Mouse (Mus musculus): ENCODE data around the gene Pkm. TPM values are rescaled to one million over a fixed set of nuclear protein-coding genes. Genes with fewer than 3 reads are reported as not detected.

The Pkm gene
- polyA plus RNA-seq, 1 experiment from 2014 or later: 647 TPM

DNA sequence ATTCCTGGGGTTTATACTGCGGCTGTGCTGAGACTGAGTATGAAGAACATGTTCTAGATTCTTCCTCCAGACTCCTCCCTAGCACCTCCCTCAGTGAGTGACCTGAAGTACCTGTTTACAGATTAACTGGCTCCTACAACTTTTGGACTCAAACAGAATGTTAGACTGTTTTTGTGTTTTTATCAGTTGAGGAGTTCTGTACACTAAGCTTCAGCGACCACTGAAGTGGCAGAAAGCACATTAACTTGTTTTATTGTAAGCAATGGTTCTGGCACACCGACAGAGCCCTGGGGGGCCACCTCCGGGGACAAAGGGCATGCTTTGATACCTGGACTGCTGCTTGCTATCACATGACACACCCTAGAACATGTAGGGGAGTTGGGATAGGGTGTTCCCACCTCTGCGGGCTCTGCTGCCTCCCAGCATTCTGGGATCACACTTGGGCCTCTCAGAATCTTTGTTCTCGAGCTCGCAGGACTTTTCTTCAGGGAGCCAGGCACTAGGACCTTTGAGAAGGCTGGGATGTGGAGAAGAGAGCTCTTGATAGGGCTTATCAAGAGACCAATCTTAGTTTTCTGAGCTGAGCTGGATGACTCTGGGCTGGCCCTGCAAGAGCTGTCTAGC, 60.2 kb downstream of the Pkm start:
- no peak overlapping the region for H3K27ac ChIP-seq
- H3K4me1 ChIP-seq (replicated peaks; ENCODE audit: insufficient read depth, low read length): peaks cover 5% of the 10 kb centered on the region; the same call in 1 of the 2 replicates
- H3K36me3 ChIP-seq (ENCODE audit: insufficient read depth, low read length): no peaks in the 10 kb centered on the region
- 0 out of 2 replicates have a peak, but pooled peaks have one; percentile 20 for TF ChIP-seq CTCF (IDR thresholded peaks at IDR 0.05; ENCODE audit: low read depth)
- H3K9ac ChIP-seq (ENCODE audit: low read depth, low read length): no peak overlapping the region
- DNase-seq (ENCODE audit: low spot score) (no peak), ATAC-seq (replicated peaks; ENCODE audit: low FRiP score, low read depth) (0 out of 2 replicates have a peak, but pooled peaks have one; percentile 13)
- H3K9me3 ChIP-seq (replicated peaks; ENCODE audit: low read length): no peaks in the 10 kb centered on the region
- no peaks in the 10 kb centered on the region for H3K27me3 ChIP-seq (ENCODE audit: insufficient read depth, low read length)
- no peak overlapping the region for H3K4me3 ChIP-seq (replicated peaks; ENCODE audit: low read depth, low read length)
- H3K4me2 ChIP-seq (ENCODE audit: low read length): no peak overlapping the region
- 48% methylated on average over 7 of the region's 7 CpGs for WGBS

GRCm38 (mm10) chr9:59718237-59718636, 62.1 kb downstream of the Pkm start:
- H3K9me3 ChIP-seq (replicated peaks; ENCODE audit: low read length): no peaks in the 10 kb centered on the region
- 91% methylated on average over 4 of the region's 4 CpGs for WGBS
- H3K27me3 ChIP-seq (ENCODE audit: insufficient read depth, low read length): no peaks in the 10 kb centered on the region
- no peak for TF ChIP-seq CTCF (IDR thresholded peaks at IDR 0.05; ENCODE audit: low read depth)
- no peak overlapping the region for H3K27ac ChIP-seq
- no peak overlapping the region for H3K4me2 ChIP-seq (ENCODE audit: low read length)
- no peak overlapping the region for H3K4me3 ChIP-seq (replicated peaks; ENCODE audit: low read depth, low read length)
- DNase-seq (ENCODE audit: low spot score) (no peak), ATAC-seq (replicated peaks; ENCODE audit: low FRiP score, low read depth) (no peak)
- H3K9ac ChIP-seq (ENCODE audit: low read depth, low read length): no peak overlapping the region
- H3K36me3 ChIP-seq (ENCODE audit: insufficient read depth, low read length): no peaks in the 10 kb centered on the region
- H3K4me1 ChIP-seq (replicated peaks; ENCODE audit: insufficient read depth, low read length): peaks cover 5% of the 10 kb centered on the region; the same call in 1 of the 2 replicates

GRCm38 (mm10) chr9:59721144-59721543, 65.0 kb downstream of the Pkm start:
- H3K27ac ChIP-seq: no peak overlapping the region
- no peak overlapping the region for H3K4me2 ChIP-seq (ENCODE audit: low read length)
- ATAC-seq (replicated peaks; ENCODE audit: low FRiP score, low read depth) (no peak), DNase-seq (ENCODE audit: low spot score) (no peak)
- no peak overlapping the region for H3K4me3 ChIP-seq (replicated peaks; ENCODE audit: low read depth, low read length)
- H3K27me3 ChIP-seq (ENCODE audit: insufficient read depth, low read length): no peaks in the 10 kb centered on the region
- peaks cover 11% of the 10 kb centered on the region; the same call in 1 of the 2 replicates for H3K4me1 ChIP-seq (replicated peaks; ENCODE audit: insufficient read depth, low read length)
- no peak for TF ChIP-seq CTCF (IDR thresholded peaks at IDR 0.05; ENCODE audit: low read depth)
- 83% methylated on average over 5 of the region's 5 CpGs for WGBS
- no peaks in the 10 kb centered on the region for H3K36me3 ChIP-seq (ENCODE audit: insufficient read depth, low read length)
- no peaks in the 10 kb centered on the region for H3K9me3 ChIP-seq (replicated peaks; ENCODE audit: low read length)
- no peak overlapping the region for H3K9ac ChIP-seq (ENCODE audit: low read depth, low read length)

DNA sequence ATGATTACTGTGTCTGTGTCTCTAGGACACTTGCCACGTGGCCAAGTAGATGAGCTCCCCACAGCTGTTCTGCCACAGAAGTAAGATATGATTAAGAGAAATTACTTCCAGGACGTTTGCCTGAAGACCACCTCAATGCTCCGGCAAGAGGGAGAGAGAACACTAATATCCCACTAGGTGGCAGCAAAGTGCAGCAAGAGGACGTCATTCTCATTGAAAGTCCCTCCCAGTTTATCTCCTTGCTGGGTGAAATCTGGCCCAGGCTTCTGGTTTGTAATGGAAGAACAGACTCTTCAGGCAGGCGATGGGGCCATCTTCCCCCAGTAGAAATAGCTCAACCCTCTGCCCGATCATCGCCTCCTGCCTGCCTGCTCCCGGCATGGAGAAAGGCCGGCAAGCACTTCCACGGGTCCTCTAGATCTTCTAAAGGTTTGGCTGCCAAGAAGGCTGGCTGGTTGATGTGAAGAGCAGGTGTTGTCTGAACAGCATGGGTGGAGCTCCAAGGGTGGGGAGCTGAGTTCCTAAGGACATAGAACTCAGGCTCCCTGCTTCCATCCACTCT, 67.0 kb downstream of the Pkm start:
- Histone ChIP-seq H3K27me3 (ENCODE audit: insufficient read depth, low read length) (no peaks in the 10 kb centered on the region), H3K4me3 (replicated peaks; ENCODE audit: low read depth, low read length) (0 out of 2 replicates have a peak overlapping the region, but pooled peaks have one; percentile 18), H3K4me1 (replicated peaks; ENCODE audit: insufficient read depth, low read length) (0 out of 2 replicates have a peak, but pooled peaks cover 6% of the 10 kb centered on the region), H3K27ac (peak overlapping the region; percentile 93), H3K9ac (ENCODE audit: low read depth, low read length) (peak overlapping the region; percentile 31; the same call in 1 of the 2 replicates), H3K4me2 (ENCODE audit: low read length) (peak overlapping the region; percentile 53), H3K9me3 (replicated peaks; ENCODE audit: low read length) (no peaks in the 10 kb centered on the region), H3K36me3 (ENCODE audit: insufficient read depth, low read length) (no peaks in the 10 kb centered on the region)
- TF ChIP-seq CTCF (IDR thresholded peaks at IDR 0.05; ENCODE audit: low read depth): peak; percentile 94
- DNase-seq (ENCODE audit: low spot score): peak; percentile 97
- WGBS: 6% methylated on average over 10 of the region's 10 CpGs
- ATAC-seq (replicated peaks; ENCODE audit: low FRiP score, low read depth): peak; percentile 31

- DNase-seq (ENCODE audit: low spot score) (peak; percentile 71), ATAC-seq (replicated peaks; ENCODE audit: low FRiP score, low read depth) (peak; percentile 89)
- 33% methylated on average over 8 of the region's 8 CpGs for WGBS
- peak overlapping the region; percentile 31; the same call in 1 of the 2 replicates for H3K9ac ChIP-seq (ENCODE audit: low read depth, low read length)
- peak overlapping the region; percentile 93 for H3K27ac ChIP-seq
- 0 out of 2 replicates have a peak, but pooled peaks cover 6% of the 10 kb centered on the region for H3K4me1 ChIP-seq (replicated peaks; ENCODE audit: insufficient read depth, low read length)
- H3K4me2 ChIP-seq (ENCODE audit: low read length): peak overlapping the region; percentile 53
- H3K9me3 ChIP-seq (replicated peaks; ENCODE audit: low read length): no peaks in the 10 kb centered on the region
- TF ChIP-seq CTCF (IDR thresholded peaks at IDR 0.05; ENCODE audit: low read depth): no peak
- no peak overlapping the region for H3K4me3 ChIP-seq (replicated peaks; ENCODE audit: low read depth, low read length)
- no peaks in the 10 kb centered on the region for H3K27me3 ChIP-seq (ENCODE audit: insufficient read depth, low read length)
- no peaks in the 10 kb centered on the region for H3K36me3 ChIP-seq (ENCODE audit: insufficient read depth, low read length)
These were observed 67.7 kb downstream of the Pkm start for GRCm38 (mm10) chr9:59723791-59724442.

DNA sequence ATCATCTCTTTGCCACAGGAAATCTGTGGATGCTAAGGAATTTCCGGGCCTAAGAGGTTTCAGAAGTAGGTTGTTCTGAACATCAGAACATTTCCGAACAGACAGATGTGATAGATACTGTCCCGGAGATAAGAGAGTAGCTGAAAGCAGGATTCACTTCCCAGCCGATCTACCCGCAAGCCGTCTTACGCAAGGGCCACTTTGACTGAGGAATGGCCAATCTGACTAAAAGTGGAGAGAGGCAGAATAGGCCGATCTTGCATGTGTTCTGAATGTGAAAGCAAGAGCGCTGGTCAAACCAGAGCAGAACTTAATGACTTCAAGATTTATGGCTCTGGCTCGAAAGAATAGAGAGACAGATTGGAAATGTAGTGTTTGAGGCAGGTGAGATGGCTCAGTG, 69.3 kb downstream of the Pkm start:
- 69% methylated on average over 10 of the region's 10 CpGs for WGBS
- H3K36me3 ChIP-seq (ENCODE audit: insufficient read depth, low read length): no peaks in the 10 kb centered on the region
- ATAC-seq (replicated peaks; ENCODE audit: low FRiP score, low read depth): no peak
- H3K4me2 ChIP-seq (ENCODE audit: low read length): no peak overlapping the region
- H3K9ac ChIP-seq (ENCODE audit: low read depth, low read length): no peak overlapping the region
- 0 out of 2 replicates have a peak, but pooled peaks cover 6% of the 10 kb centered on the region for H3K4me1 ChIP-seq (replicated peaks; ENCODE audit: insufficient read depth, low read length)
- no peak overlapping the region for H3K4me3 ChIP-seq (replicated peaks; ENCODE audit: low read depth, low read length)
- no peak for DNase-seq (ENCODE audit: low spot score)
- peak overlapping the region; percentile 93 for H3K27ac ChIP-seq
- no peak for TF ChIP-seq CTCF (IDR thresholded peaks at IDR 0.05; ENCODE audit: low read depth)
- H3K27me3 ChIP-seq (ENCODE audit: insufficient read depth, low read length): no peaks in the 10 kb centered on the region
- H3K9me3 ChIP-seq (replicated peaks; ENCODE audit: low read length): no peaks in the 10 kb centered on the region

Data from kidney, postnatal 0 days (tissue).